Mouse (Mus musculus): ENCODE data around the gene Hyal3.

Hyal3 gene

GRCm38 (mm10) chr9:107590773-107591060, 10.1 kb downstream of the Hyal3 start:
- in situ Hi-C loops (cut with MboI, MseI), result no loop called here

GRCm38 (mm10) chr9:107593101-107593976, 12.7 kb downstream of the Hyal3 start:
- in situ Hi-C loops (cut with MboI, MseI), result no loop called here

GRCm38 (mm10) chr9:107594281-107595062, 13.9 kb downstream of the Hyal3 start:
- in situ Hi-C loops (cut with MboI, MseI), result no loop called here

GRCm38 (mm10) chr9:107596619-107597569, 16.3 kb downstream of the Hyal3 start:
- in situ Hi-C loops (cut with MboI, MseI), result no loop called here

GRCm38 (mm10) chr9:107598385-107598784, 17.8 kb downstream of the Hyal3 start:
- in situ Hi-C loops (cut with MboI, MseI), result no loop called here

- in situ Hi-C loops (cut with MboI, MseI), result no loop called here
These were observed 18.8 kb downstream of the Hyal3 start for GRCm38 (mm10) chr9:107599433-107599832.

GRCm38 (mm10) chr9:107599842-107600241, 19.2 kb downstream of the Hyal3 start:
- in situ Hi-C loops (cut with MboI, MseI), result no loop called here

- in situ Hi-C loops (cut with MboI, MseI), result no loop called here
These were observed 20.1 kb downstream of the Hyal3 start for GRCm38 (mm10) chr9:107600745-107601144.

- in situ Hi-C loops (cut with MboI, MseI), result no loop called here
These were observed 20.7 kb downstream of the Hyal3 start for GRCm38 (mm10) chr9:107601275-107601674.

- in situ Hi-C loops (cut with MboI, MseI), result no loop called here
These were observed 21.5 kb downstream of the Hyal3 start for GRCm38 (mm10) chr9:107602068-107602648.

- in situ Hi-C loops (cut with MboI, MseI), result no loop called here
These were observed 22.6 kb downstream of the Hyal3 start for GRCm38 (mm10) chr9:107603251-107603650.

- in situ Hi-C loops (cut with MboI, MseI), result no loop called here
These were observed 24.5 kb downstream of the Hyal3 start for GRCm38 (mm10) chr9:107605041-107605661.

- in situ Hi-C loops (cut with MboI, MseI), result no loop called here
These were observed 26.0 kb downstream of the Hyal3 start for GRCm38 (mm10) chr9:107606591-107606990.

GRCm38 (mm10) chr9:107607036-107607435, 26.4 kb downstream of the Hyal3 start:
- in situ Hi-C loops (cut with MboI, MseI), result no loop called here

GRCm38 (mm10) chr9:107607653-107608245, 27.1 kb downstream of the Hyal3 start:
- in situ Hi-C loops (cut with MboI, MseI), result no loop called here

GRCm38 (mm10) chr9:107608741-107609432, 28.3 kb downstream of the Hyal3 start, which contains the start of gene Sema3b:
TSS of gene Sema3b (minus strand) at chr9:107609229.
- in situ Hi-C loops (cut with MboI, MseI), result no loop called here

- in situ Hi-C loops (cut with MboI, MseI), result no loop called here
These were observed 28.8 kb downstream of the Hyal3 start for GRCm38 (mm10) chr9:107609433-107609830.

- in situ Hi-C loops (cut with MboI, MseI), result no loop called here
These were observed 31.0 kb downstream of the Hyal3 start for GRCm38 (mm10) chr9:107611456-107612190.
